Mouse (Mus musculus) liver, adult 2 months (tissue): ENCODE measurements at regions not wholly inside any gene's neighbourhood (a gene's known extent, or its start where the extent isn't known, plus 50 kb on each side); places are given as distances from the start of the nearest gene placed in this dataset.

Source experiments
- DNase-seq: peaks from one replicate; pipeline ENCODE4 v3.0.0-alpha.2; 2011; ENCODE audit warnings: low read depth, low spot score; ENCODE audit errors: extremely low read depth
- H3K27ac ChIP-seq: fragments of 200-500 bp; replicated peaks from 2 replicates; pipeline ENCODE4 v1.5.1; 2012; ENCODE audit warnings: low read depth, mild to moderate bottlenecking, control low read depth, inconsistent platforms, low read length; ENCODE audit not compliant: insufficient read depth
- H3K27me3 ChIP-seq: fragments of 200-500 bp; 2 replicates; pipeline ENCODE4 v1.6.1; 2012; ENCODE audit warnings: mild to moderate bottlenecking, moderate library complexity, low read length, inconsistent platforms; ENCODE audit not compliant: control insufficient read depth, insufficient read depth
- H3K36me3 ChIP-seq: fragments of 200-500 bp; 2 replicates; pipeline ENCODE4 v1.6.1; 2012; ENCODE audit warnings: low read length, inconsistent platforms; ENCODE audit not compliant: control insufficient read depth, insufficient read depth
- H3K4me1 ChIP-seq: fragments of 200-500 bp; 2 replicates; pipeline ENCODE4 v1.6.1; 2011; ENCODE audit warnings: low read length; ENCODE audit not compliant: control insufficient read depth, insufficient read depth
- H3K4me3 ChIP-seq: fragments of 200-500 bp; 2 replicates; pipeline ENCODE4 v1.5.1; 2011; ENCODE audit warnings: low read depth, mild to moderate bottlenecking, control low read depth, low read length, moderate library complexity; ENCODE audit not compliant: insufficient read depth
- H3K79me2 ChIP-seq: fragments of 200-500 bp; 2 replicates; pipeline ENCODE4 v1.6.1; 2012; ENCODE audit warnings: inconsistent platforms, mild to moderate bottlenecking, low read length, moderate library complexity; ENCODE audit not compliant: control insufficient read depth, insufficient read depth
- H3K9ac ChIP-seq: fragments of 200-500 bp; 2 replicates; pipeline ENCODE4 v1.6.1; 2012; ENCODE audit warnings: low read depth, mild to moderate bottlenecking, control low read depth, inconsistent platforms, low read length
- CTCF ChIP-seq: fragments of 200-500 bp; IDR thresholded peaks from 2 replicates; pipeline ENCODE4 v1.5.1; 2011; ENCODE audit warnings: low read depth, low read length, control low read depth
- POLR2A ChIP-seq: fragments of 200-500 bp; IDR thresholded peaks from 2 replicates; pipeline ENCODE4 v1.6.1; 2011; ENCODE audit warnings: low read length, control low read depth; ENCODE audit not compliant: insufficient read depth; ENCODE audit errors: extremely low read depth
- WGBS: fragments of 180-500 bp; shearing (Covaris S2); methylation state at CpG from one replicate; pipeline ENCODE4 v1.1.7; 2018; 5-methylcytosine and 5-hydroxymethylcytosine counted together

DNA sequence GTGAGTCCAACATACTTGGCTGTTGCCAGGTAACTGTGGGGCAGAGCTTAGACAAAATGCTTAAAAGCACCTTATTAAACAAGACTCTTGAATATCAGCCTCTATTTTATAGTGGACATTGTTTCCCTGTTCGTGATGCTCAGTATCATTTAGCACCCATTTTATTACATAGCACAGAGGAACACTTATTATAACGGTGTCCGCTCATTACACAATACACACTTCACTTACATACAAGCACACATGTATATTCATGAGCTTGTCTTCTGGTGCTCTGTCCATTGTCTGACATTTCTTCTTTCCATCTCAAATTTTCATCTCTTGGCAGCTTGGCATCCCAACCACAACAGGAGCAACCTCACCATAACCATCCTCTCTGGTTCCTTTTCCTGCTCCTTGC is 475.5 kb upstream of the A830018L16Rik start:
- TF ChIP-seq CTCF: no peak
- no peak for TF ChIP-seq POLR2A
- 82% methylated on average over 3 of the region's 3 CpGs for WGBS
- no peaks in the 10 kb centered on the region for H3K36me3 ChIP-seq

DNA sequence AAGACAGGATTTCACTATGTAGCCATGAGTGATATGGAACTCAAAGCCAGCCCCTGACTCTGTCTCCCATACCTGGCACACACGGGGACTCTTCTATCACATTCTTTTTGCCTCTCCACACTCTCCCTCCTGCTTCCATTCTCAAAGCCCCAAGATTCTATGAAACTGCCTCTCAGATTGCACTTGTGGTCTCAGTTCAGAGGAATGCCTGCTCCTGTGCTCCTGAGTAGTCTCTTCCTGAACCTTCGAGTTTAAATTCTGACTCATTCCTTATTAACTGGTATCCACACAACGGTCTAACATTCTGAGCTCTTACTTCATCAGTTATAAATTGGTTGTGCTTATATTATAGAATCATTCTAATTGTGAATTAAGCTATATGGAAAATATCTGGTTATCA is 473.6 kb upstream of the A830018L16Rik start:
- Histone ChIP-seq H3K4me3 (no peak overlapping the region), H3K79me2 (no peaks in the 10 kb centered on the region), H3K27me3 (no peaks in the 10 kb centered on the region), H3K4me1 (no peaks in the 10 kb centered on the region), H3K36me3 (no peaks in the 10 kb centered on the region), H3K27ac (no peak overlapping the region), H3K9ac (no peak overlapping the region)
- TF ChIP-seq CTCF (no peak), POLR2A (no peak)
- WGBS: 79% methylated on average over 3 of the region's 3 CpGs
- DNase-seq: no peak

More for the DNA sequence above, 475.5 kb upstream of the A830018L16Rik start:
- no peak overlapping the region for H3K27ac ChIP-seq
- H3K79me2 ChIP-seq: no peaks in the 10 kb centered on the region
- no peak overlapping the region for H3K9ac ChIP-seq
- no peaks in the 10 kb centered on the region for H3K27me3 ChIP-seq
- DNase-seq: no peak
- H3K4me1 ChIP-seq: no peaks in the 10 kb centered on the region
- no peak overlapping the region for H3K4me3 ChIP-seq

DNA sequence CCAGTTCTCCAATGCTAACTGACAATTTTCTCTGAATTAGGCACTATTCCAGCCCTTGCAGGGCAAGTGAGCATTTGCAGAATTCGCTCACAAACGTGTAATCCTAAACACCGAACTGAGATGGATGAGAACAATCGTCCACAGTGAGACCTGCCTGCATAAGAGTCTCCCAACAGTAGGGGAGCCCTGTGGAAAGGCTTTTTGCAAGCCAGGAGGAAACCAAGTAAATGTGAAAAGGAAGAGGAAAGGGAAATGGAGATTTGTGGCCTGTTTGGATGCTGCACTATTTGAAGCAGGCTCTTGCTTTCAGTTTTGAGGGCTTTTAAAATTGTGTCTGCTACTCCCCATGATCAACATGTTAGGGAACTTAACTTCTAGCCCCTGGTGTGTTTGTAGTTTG is 470.9 kb upstream of the A830018L16Rik start:
- Histone ChIP-seq H3K27ac (no peak overlapping the region), H3K4me3 (no peak overlapping the region), H3K4me1 (no peaks in the 10 kb centered on the region), H3K9ac (no peak overlapping the region), H3K79me2 (no peaks in the 10 kb centered on the region), H3K27me3 (no peaks in the 10 kb centered on the region), H3K36me3 (no peaks in the 10 kb centered on the region)
- no peak for DNase-seq
- TF ChIP-seq POLR2A: no peak
- no peak for TF ChIP-seq CTCF
- WGBS: 49% methylated on average over 4 of the region's 4 CpGs
